Mouse (Mus musculus) midbrain, embryonic 14.5 days (tissue): ENCODE measurements around the gene Slc9a7. TPM values are rescaled to one million over a fixed set of nuclear protein-coding genes. Genes with fewer than 3 reads are reported as not detected.

ENCODE experiments used
- ATAC-seq: fragments of 200-750 bp; cut with Nextera tagmentation; 2 replicates; pipeline ENCODE4 v1.8.0; 2017; ENCODE audit warnings: moderate number of reproducible peaks, moderate library complexity; ENCODE audit not compliant: low FRiP score, low TSS enrichment
- DNase-seq: peaks from one replicate; pipeline ENCODE4 v3.0.0-alpha.2; 2015
- H3K27ac ChIP-seq: fragments of 300-500 bp; sonication (generic); replicated peaks from 2 replicates; pipeline ENCODE4 v1.5.1; 2014; ENCODE audit warnings: mild to moderate bottlenecking, low read depth, low read length, moderate library complexity
- H3K27me3 ChIP-seq: fragments of 300-500 bp; sonication (generic); 2 replicates; pipeline ENCODE4 v1.6.1; 2014; ENCODE audit warnings: low read length, control low read depth, mixed read lengths; ENCODE audit not compliant: control insufficient read depth, insufficient read depth
- H3K36me3 ChIP-seq: fragments of 300-500 bp; sonication (generic); 2 replicates; pipeline ENCODE4 v1.6.1; 2014; ENCODE audit warnings: low read length, control low read depth; ENCODE audit not compliant: control insufficient read depth, insufficient read depth
- H3K4me1 ChIP-seq: fragments of 300-500 bp; sonication (generic); 2 replicates; pipeline ENCODE4 v1.6.1; 2014; ENCODE audit warnings: mild to moderate bottlenecking, antibody characterized with exemption, low read length, control low read depth; ENCODE audit not compliant: control insufficient read depth, insufficient read depth
- H3K4me2 ChIP-seq: fragments of 300-500 bp; sonication (generic); 2 replicates; pipeline ENCODE4 v1.6.1; 2014; ENCODE audit warnings: mild to moderate bottlenecking, low read length, moderate library complexity
- H3K4me3 ChIP-seq: fragments of 300-500 bp; sonication (generic); replicated peaks from 2 replicates; pipeline ENCODE4 v1.5.1; 2014; ENCODE audit warnings: low read depth, low read length
- H3K9ac ChIP-seq: fragments of 300-500 bp; sonication (generic); replicated peaks from 2 replicates; pipeline ENCODE4 v1.6.1; 2014; ENCODE audit warnings: mild to moderate bottlenecking, low read length, moderate library complexity
- H3K9me3 ChIP-seq: fragments of 300-500 bp; sonication (generic); 2 replicates; pipeline ENCODE4 v1.6.1; 2016; ENCODE audit warnings: low read length, control low read depth, mixed read lengths; ENCODE audit not compliant: control insufficient read depth
- WGBS: fragments of 180-500 bp; shearing (Covaris S2); extraction: QIAGEN DNeasy Blood & Tissue Kit; methylation state at CpG from one replicate; pipeline ENCODE4 v1.1.7; 2014; 5-methylcytosine and 5-hydroxymethylcytosine counted together
- polyA plus RNA-seq: library from polyadenylated mRNA; unstranded; fragments of >200 nt; fragmentation: Nextera tagmentation; extraction: Ambion mirVana; gene quantifications from 2 replicates; pipeline ENCODE4 v1.2.1, GENCODE M21; 2014

The Slc9a7 gene
- polyA plus RNA-seq, 1 experiment from 2014 or later, result 12.2 TPM

DNA sequence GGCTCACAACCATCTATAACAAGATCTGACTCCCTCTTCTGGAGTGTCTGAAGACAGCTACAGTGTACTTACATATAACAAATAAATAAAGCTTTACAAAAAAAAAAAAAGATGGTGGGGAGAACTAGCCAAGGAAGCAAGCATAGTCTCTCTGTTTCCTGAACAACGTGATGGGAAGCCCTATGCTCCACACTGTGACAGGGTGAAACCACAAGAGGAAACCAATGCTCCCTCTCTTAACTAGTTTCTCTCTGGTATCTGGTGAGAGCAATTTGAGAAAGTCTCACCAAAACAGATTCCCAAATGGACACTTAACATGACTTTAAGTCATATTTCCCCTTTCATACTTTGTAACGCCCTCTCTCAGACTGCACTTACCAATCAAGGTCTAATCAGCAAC lies 5.4 kb downstream of the Slc9a7 start:
- Histone ChIP-seq H3K4me1 (no peaks in the 10 kb centered on the region), H3K27ac (no peak overlapping the region), H3K4me2 (no peak overlapping the region), H3K9me3 (no peaks in the 10 kb centered on the region), H3K36me3 (no peaks in the 10 kb centered on the region), H3K4me3 (no peak overlapping the region), H3K27me3 (no peaks in the 10 kb centered on the region), H3K9ac (no peak overlapping the region)
- no peak for ATAC-seq
- 80% methylated on average over 2 of the region's 2 CpGs for WGBS
- DNase-seq, result no peak

DNA sequence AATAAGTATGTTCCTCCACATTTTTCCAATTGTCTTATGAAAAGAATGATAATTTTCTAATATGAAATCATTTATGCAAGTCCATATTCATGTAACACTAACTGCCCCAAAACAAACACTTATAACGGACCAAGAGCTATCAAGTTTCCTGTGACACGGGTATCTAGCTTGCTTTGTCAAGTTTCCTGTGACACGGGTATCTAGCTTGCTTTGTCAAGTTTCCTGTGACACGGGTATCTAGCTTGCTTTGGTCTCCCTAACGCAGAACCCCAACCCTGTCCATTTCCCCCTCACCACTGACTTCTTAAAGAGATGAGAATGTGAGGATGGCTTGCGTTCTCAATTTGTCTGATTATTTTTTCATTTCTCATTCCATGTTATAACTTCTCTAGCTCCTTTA lies 12.2 kb downstream of the Slc9a7 start:
- ATAC-seq (no peak), DNase-seq (no peak)
- Histone ChIP-seq H3K36me3 (no peaks in the 10 kb centered on the region), H3K9me3 (no peaks in the 10 kb centered on the region), H3K4me2 (no peak overlapping the region), H3K27me3 (no peaks in the 10 kb centered on the region), H3K27ac (no peak overlapping the region), H3K4me1 (no peaks in the 10 kb centered on the region), H3K4me3 (no peak overlapping the region), H3K9ac (no peak overlapping the region)
- WGBS, result 88% methylated on average over 6 of the region's 6 CpGs

DNA sequence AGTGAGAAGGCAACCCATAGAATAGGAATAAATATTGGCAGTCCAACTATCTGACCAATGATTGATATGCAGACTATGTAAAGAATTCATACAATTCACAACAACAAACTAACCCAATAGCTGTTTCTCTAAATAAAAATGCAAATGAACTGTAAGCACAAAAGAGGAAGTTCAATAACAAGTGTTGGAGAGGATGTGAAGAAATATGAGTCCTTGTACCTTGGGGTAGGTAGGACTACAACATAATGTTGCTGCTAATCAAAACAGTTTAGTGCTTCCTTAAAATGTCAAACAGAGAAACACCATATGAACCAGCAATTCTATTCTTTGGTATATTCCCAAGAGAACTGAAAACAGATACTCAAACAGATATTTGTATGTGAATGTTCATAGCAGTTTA lies 17.8 kb downstream of the Slc9a7 start:
- ATAC-seq (no peak), DNase-seq (no peak)
- Histone ChIP-seq H3K4me3 (no peak overlapping the region), H3K27me3 (no peaks in the 10 kb centered on the region), H3K9ac (no peak overlapping the region), H3K27ac (no peak overlapping the region), H3K4me1 (no peaks in the 10 kb centered on the region), H3K4me2 (no peak overlapping the region), H3K9me3 (no peaks in the 10 kb centered on the region), H3K36me3 (no peaks in the 10 kb centered on the region)

DNA sequence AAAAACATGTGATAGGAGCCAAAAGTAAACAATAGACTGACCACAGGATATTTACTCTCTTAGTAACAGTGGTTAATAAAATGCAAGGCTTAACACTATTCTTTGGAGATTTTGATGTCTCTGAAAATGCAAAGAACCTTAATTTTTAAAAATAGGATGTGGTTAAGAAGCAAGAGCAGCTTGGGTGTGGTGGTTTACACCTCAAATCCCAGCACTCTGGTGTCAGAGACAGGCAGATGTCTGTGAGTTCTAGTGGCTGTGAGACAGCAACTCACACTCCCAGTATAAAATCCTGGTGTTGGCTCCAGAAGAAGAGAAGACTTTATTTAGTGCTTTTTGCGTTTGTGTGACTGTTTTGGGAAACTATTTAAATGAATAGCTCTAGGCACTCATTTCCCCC lies 19.6 kb downstream of the Slc9a7 start:
- WGBS, result 62% methylated on average over 1 of the region's 1 CpGs
- no peak for ATAC-seq

DNA sequence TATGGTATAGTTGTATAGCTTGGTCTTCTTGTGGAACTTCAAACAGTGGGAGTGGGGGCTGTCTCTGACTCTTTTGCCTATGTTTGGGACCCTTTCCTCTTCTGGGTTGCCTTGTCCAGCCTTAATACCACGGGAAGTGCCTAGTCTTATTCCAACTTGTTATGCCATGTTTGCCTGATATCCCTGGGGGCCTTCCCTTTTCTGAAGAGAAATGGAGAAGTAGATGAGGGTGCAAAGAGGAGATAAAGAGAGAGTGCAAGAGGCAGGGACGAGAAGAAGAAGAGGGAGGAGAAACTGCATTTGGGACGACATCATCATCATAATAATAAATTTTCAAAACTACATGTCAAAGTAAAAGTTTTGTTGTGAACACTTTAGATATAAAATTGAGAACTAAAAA lies 21.6 kb downstream of the Slc9a7 start:
- Histone ChIP-seq H3K36me3 (no peaks in the 10 kb centered on the region), H3K4me1 (no peaks in the 10 kb centered on the region)
- ATAC-seq, result no peak

More for the DNA sequence above, 19.6 kb downstream of the Slc9a7 start:
- DNase-seq, result no peak
- Histone ChIP-seq H3K4me1 (no peaks in the 10 kb centered on the region), H3K36me3 (no peaks in the 10 kb centered on the region), H3K27me3 (no peaks in the 10 kb centered on the region), H3K9ac (no peak overlapping the region), H3K27ac (no peak overlapping the region), H3K4me2 (no peak overlapping the region), H3K4me3 (no peak overlapping the region), H3K9me3 (no peaks in the 10 kb centered on the region)

DNA sequence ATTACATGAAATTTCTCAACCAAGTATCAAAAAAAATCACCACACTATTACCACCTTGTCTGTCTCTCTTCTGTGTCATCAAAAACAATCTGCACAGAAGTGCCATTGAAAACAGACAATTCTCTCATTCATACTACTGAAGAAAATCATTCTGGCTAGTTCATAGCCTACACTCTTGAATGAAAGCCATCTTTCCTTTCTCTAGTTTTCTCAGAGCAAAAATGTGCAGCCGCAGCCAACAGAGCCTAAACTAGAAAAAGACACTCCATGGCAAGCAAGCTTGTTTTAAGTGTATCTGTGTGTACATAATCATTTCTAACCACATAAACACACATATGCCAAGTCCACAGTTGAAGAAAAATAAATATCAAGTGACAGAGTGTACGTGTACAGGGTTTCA lies 27.2 kb downstream of the Slc9a7 start:
- H3K9me3 ChIP-seq, result no peaks in the 10 kb centered on the region
- H3K27ac ChIP-seq, result no peak overlapping the region
- no peak overlapping the region for H3K4me2 ChIP-seq
- no peaks in the 10 kb centered on the region for H3K27me3 ChIP-seq
- H3K36me3 ChIP-seq, result no peaks in the 10 kb centered on the region
- no peak overlapping the region for H3K4me3 ChIP-seq
- 85% methylated on average over 2 of the region's 2 CpGs for WGBS
- H3K9ac ChIP-seq, result no peak overlapping the region
- ATAC-seq (no peak), DNase-seq (no peak)
- no peaks in the 10 kb centered on the region for H3K4me1 ChIP-seq

More for the DNA sequence above, 21.6 kb downstream of the Slc9a7 start:
- Histone ChIP-seq H3K27ac (no peak overlapping the region), H3K4me3 (no peak overlapping the region), H3K27me3 (no peaks in the 10 kb centered on the region), H3K4me2 (no peak overlapping the region), H3K9me3 (no peaks in the 10 kb centered on the region), H3K9ac (no peak overlapping the region)
- DNase-seq, result no peak
- WGBS, result 78% methylated on average over 3 of the region's 3 CpGs

DNA sequence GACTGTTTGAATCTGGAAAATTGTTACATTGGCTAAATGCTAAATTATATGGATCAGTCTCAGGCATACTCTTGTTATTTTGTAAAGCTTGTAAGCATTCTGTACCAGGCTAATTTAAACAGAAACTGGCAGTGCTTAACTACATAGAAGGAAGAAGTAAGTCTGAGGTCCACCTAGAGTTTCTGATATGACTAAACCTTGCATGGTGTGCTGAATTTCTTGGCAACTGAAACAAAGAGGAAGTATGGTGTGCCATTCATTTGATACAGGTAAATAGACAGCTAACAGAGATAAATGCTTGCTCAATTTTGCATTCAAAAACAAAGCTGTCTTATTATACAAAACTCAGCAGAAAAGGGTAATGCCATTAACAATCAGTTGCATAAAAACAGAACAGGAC lies 63.5 kb downstream of the Slc9a7 start:
- H3K4me2 ChIP-seq, result no peak overlapping the region
- no peaks in the 10 kb centered on the region for H3K9me3 ChIP-seq
- no peak overlapping the region for H3K27ac ChIP-seq
- no peaks in the 10 kb centered on the region for H3K4me1 ChIP-seq
- H3K36me3 ChIP-seq, result no peaks in the 10 kb centered on the region
- DNase-seq (no peak), ATAC-seq (no peak)
- no peak overlapping the region for H3K9ac ChIP-seq
- no peak overlapping the region for H3K4me3 ChIP-seq
- no peaks in the 10 kb centered on the region for H3K27me3 ChIP-seq

DNA sequence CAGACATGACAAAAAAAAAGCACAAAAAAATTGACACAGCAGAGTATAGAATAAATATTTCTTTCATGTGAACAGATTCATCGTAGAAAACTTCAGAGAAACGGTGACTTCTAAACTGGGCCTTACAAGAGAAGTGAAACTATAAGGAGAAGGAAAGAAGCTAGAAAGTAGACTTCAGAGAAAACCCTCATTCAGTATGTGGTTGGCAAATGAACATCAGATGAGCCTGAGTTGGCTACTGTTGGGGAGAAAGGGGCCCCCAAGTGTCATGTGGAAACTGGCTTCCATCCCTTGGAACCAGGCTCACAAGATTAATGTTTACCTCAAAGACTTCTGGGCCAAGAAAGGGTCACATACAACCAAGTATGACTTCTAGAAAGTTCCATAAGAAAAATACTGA lies 70.1 kb downstream of the Slc9a7 start:
- no peak for ATAC-seq
- 98% methylated on average over 2 of the region's 2 CpGs for WGBS
- DNase-seq, result no peak

DNA sequence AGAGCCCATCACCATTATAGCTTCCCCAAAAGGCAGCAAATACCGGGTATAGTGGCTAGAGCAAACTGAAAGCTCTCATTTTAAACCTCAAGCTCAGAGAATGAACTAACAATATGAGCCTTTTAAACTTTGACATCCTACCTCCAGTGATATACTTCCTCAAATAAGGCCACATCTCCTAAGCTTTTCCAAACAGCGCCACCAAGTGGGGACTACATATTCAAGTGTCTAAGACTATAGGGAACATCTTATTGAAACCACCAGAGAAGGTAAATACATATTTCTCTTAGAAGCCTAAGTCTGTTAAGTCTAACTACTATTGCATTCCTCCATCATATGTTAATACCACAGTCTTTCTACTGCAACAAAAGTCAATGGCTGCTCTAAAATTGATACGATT lies 106.0 kb downstream of the Slc9a7 start:
- 76% methylated on average over 3 of the region's 3 CpGs for WGBS
- ATAC-seq, result no peak
- no peak overlapping the region for H3K4me3 ChIP-seq

More for the DNA sequence above, 70.1 kb downstream of the Slc9a7 start:
- Histone ChIP-seq H3K9me3 (no peaks in the 10 kb centered on the region), H3K4me3 (no peak overlapping the region), H3K9ac (no peak overlapping the region), H3K27me3 (no peaks in the 10 kb centered on the region), H3K4me1 (no peaks in the 10 kb centered on the region), H3K27ac (no peak overlapping the region), H3K36me3 (no peaks in the 10 kb centered on the region), H3K4me2 (no peak overlapping the region)

More for the DNA sequence above, 106.0 kb downstream of the Slc9a7 start:
- no peak overlapping the region for H3K4me2 ChIP-seq
- no peak overlapping the region for H3K27ac ChIP-seq
- H3K9me3 ChIP-seq, result no peaks in the 10 kb centered on the region
- no peaks in the 10 kb centered on the region for H3K27me3 ChIP-seq
- H3K4me1 ChIP-seq, result no peaks in the 10 kb centered on the region
- no peak for DNase-seq
- no peak overlapping the region for H3K9ac ChIP-seq
- H3K36me3 ChIP-seq, result no peaks in the 10 kb centered on the region
